Mouse (Mus musculus): ENCODE data around the gene Tmem213. TPM values are rescaled to one million over a fixed set of nuclear protein-coding genes. Genes with fewer than 3 reads are reported as not detected.

Tmem213 gene
- polyA plus RNA-seq, 1 experiment from 2014 or later: not detected

DNA sequence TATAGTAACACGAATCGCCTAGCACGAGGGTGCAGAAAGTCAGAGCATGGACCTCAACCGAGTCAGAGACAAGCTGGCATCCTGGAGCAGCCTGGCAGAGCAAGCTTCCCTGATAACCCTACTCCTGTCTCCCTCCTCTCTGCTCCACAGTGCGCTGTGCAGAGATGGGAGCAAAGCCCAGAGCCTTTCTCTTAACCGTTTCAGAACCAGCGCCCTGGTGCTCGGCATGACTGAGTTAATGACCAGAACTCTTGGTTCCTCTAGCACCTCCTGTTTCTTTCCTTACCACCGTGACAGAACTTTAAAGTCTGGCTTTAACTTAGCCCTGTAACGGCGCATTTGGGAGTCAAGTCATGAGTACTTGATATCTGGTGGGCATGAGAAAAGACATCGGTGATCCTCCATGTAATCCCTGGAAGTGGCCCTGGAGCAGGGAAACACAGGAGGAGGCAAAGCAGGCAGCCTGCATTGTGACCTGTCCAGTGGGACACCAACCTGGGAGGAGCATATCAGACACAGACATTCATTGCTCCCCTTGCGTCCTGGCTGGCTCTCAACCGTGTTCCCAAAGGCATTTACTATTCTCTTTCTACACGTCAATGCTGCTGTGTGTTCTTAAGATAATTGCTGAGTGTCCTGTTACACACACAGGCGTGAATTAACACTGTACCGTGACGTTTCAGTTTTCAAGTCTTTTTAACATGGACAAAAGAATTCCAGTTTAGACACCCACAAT is 14.6 kb downstream of the Tmem213 start:
- 75% methylated on average over 18 of the region's 18 CpGs for WGBS
- ATAC-seq (no peak), DNase-seq (ENCODE audit: low spot score) (no peak)
- H3K27ac ChIP-seq (ENCODE audit: low read depth, low read length): no peak overlapping the region
- H3K27me3 ChIP-seq (replicated peaks; ENCODE audit: control insufficient read depth, insufficient read depth, low read length): no peaks in the 10 kb centered on the region
- H3K9ac ChIP-seq (ENCODE audit: low read length): no peak overlapping the region
- H3K36me3 ChIP-seq (ENCODE audit: control insufficient read depth, insufficient read depth, low read length): peaks cover 42% of the 10 kb centered on the region
- H3K4me3 ChIP-seq (ENCODE audit: low read depth, low read length): no peak overlapping the region
- H3K4me1 ChIP-seq (ENCODE audit: control insufficient read depth, insufficient read depth, low read length): no peaks in the 10 kb centered on the region
- H3K4me2 ChIP-seq (ENCODE audit: low read length): no peak overlapping the region
- no peaks in the 10 kb centered on the region for H3K9me3 ChIP-seq (replicated peaks; ENCODE audit: control insufficient read depth, low read length)

DNA sequence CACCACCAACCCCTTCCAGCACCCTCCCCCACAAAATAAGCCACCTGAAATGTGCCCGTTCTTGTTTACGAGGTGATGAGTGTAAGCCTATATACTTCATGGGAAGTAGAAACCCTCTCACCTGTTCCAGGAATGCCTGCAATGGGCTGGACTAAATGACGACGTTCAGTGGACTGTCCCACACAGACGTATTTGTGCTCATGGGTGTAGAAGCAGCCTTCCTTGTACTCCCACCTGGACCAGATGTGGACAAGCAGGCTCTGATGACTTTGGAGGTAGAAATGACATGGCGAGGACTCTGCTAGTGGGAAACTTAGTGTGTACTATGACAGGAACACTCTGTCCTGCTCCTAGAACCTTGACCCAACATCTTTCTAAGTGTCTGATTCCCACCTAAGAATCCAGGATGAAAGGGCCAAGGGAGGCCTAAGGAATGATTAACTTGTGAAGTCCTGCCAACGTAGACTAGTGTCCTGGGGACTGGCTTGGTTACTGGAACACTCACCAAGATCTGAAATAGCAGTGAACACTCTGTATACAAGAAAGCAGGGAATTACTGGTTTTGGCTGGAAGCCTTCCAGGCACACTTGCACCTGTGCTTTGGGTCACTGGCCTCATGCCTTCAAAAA is 15.3 kb downstream of the Tmem213 start, which contains the start of gene Atp6v0a4:
Gene Atp6v0a4 (minus strand): TSS at position 380 of the 629 bp plus-strand sequence.
- Histone ChIP-seq H3K27me3 (replicated peaks; ENCODE audit: control insufficient read depth, insufficient read depth, low read length) (no peaks in the 10 kb centered on the region), H3K9me3 (replicated peaks; ENCODE audit: control insufficient read depth, low read length) (no peaks in the 10 kb centered on the region), H3K4me2 (ENCODE audit: low read length) (no peak within 1 kb of the TSS), H3K4me1 (ENCODE audit: control insufficient read depth, insufficient read depth, low read length) (no peaks in the 10 kb centered on the region), H3K4me3 (ENCODE audit: low read depth, low read length) (no peak within 1 kb of the TSS), H3K36me3 (ENCODE audit: control insufficient read depth, insufficient read depth, low read length) (peaks cover 45% of the 10 kb centered on the region), H3K9ac (ENCODE audit: low read length) (no peak within 1 kb of the TSS), H3K27ac (ENCODE audit: low read depth, low read length) (no peak within 1 kb of the TSS)
- ATAC-seq (no peak), DNase-seq (ENCODE audit: low spot score) (no peak)
- 92% methylated on average over 7 of the region's 7 CpGs for WGBS

DNA sequence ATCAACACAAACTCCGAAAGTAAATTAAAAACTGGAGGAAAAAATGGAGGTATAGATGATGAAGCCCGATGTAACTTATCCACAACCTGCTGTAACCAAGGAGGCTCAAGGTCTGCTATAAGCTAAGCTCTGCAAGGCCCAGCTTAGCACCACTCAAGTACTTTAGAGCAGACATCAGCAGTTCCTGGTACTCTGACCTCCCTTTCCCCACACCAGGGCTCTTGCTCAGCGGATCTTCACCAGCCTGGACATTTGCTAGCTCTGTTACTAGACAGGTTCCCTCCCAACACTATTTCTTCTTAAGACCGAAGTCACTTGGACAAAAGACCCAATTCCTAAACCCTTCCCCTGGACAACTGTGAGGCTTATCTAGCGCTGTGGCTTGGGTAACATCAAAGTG is 15.8 kb downstream of the Tmem213 start:
- Histone ChIP-seq H3K4me3 (ENCODE audit: low read depth, low read length) (no peak overlapping the region), H3K9ac (ENCODE audit: low read length) (no peak overlapping the region), H3K27ac (ENCODE audit: low read depth, low read length) (no peak overlapping the region), H3K4me2 (ENCODE audit: low read length) (no peak overlapping the region), H3K4me1 (ENCODE audit: control insufficient read depth, insufficient read depth, low read length) (no peaks in the 10 kb centered on the region), H3K36me3 (ENCODE audit: control insufficient read depth, insufficient read depth, low read length) (peaks cover 49% of the 10 kb centered on the region), H3K9me3 (replicated peaks; ENCODE audit: control insufficient read depth, low read length) (no peaks in the 10 kb centered on the region), H3K27me3 (replicated peaks; ENCODE audit: control insufficient read depth, insufficient read depth, low read length) (no peaks in the 10 kb centered on the region)
- 95% methylated on average over 5 of the region's 5 CpGs for WGBS
- no peak for ATAC-seq
- DNase-seq (ENCODE audit: low spot score): no peak

DNA sequence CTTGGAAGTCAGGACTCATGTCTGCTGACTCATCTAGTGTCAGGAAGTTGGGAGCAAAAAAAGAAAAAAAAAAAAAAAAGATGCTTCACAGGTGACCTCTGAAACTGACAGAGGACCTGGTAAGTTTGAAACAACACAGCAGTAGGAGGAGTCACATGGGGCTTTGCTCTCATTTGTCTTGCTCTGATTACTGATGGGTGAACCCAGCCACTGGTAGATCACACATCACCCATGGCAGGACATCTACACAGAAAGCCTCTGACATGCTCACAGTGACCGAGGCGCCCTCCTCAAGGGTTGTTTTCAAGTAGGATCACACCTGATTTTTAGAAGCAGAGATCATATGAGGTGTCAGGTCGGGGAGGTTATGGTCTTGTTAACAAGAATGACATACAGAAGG is 16.4 kb downstream of the Tmem213 start:
- DNase-seq (ENCODE audit: low spot score) (no peak), ATAC-seq (no peak)
- Histone ChIP-seq H3K9me3 (replicated peaks; ENCODE audit: control insufficient read depth, low read length) (no peaks in the 10 kb centered on the region), H3K9ac (ENCODE audit: low read length) (no peak overlapping the region), H3K27ac (ENCODE audit: low read depth, low read length) (no peak overlapping the region), H3K36me3 (ENCODE audit: control insufficient read depth, insufficient read depth, low read length) (peaks cover 54% of the 10 kb centered on the region), H3K4me2 (ENCODE audit: low read length) (no peak overlapping the region), H3K4me1 (ENCODE audit: control insufficient read depth, insufficient read depth, low read length) (no peaks in the 10 kb centered on the region), H3K27me3 (replicated peaks; ENCODE audit: control insufficient read depth, insufficient read depth, low read length) (no peaks in the 10 kb centered on the region), H3K4me3 (ENCODE audit: low read depth, low read length) (no peak overlapping the region)
- 94% methylated on average over 3 of the region's 3 CpGs for WGBS

DNA sequence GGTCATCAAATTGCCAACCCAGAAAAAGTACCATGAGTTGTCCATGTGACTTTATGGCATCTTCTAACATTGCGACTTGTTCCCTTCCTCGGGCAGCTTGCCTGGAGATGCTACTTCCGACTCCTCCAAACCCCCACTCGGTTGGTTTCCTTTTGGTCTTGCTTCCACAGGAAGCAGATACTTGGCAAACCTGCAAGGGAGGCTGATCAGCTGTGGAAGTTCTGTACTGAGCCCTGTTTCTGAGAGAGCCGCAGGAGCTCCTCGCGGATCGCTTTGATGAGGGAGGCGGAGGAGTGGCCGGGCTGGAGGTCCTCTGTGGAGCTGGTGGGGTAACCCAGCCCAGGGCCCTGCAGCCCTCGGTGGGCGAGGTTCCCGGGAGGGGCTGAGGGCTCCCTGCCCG is 19.1 kb downstream of the Tmem213 start:
- Histone ChIP-seq H3K4me1 (ENCODE audit: control insufficient read depth, insufficient read depth, low read length) (no peaks in the 10 kb centered on the region), H3K27ac (ENCODE audit: low read depth, low read length) (no peak overlapping the region), H3K27me3 (replicated peaks; ENCODE audit: control insufficient read depth, insufficient read depth, low read length) (no peaks in the 10 kb centered on the region), H3K4me2 (ENCODE audit: low read length) (no peak overlapping the region), H3K4me3 (ENCODE audit: low read depth, low read length) (no peak overlapping the region), H3K36me3 (ENCODE audit: control insufficient read depth, insufficient read depth, low read length) (peaks cover 64% of the 10 kb centered on the region), H3K9ac (ENCODE audit: low read length) (no peak overlapping the region), H3K9me3 (replicated peaks; ENCODE audit: control insufficient read depth, low read length) (no peaks in the 10 kb centered on the region)
- no peak for DNase-seq (ENCODE audit: low spot score)
- ATAC-seq: no peak
- 88% methylated on average over 14 of the region's 14 CpGs for WGBS

DNA sequence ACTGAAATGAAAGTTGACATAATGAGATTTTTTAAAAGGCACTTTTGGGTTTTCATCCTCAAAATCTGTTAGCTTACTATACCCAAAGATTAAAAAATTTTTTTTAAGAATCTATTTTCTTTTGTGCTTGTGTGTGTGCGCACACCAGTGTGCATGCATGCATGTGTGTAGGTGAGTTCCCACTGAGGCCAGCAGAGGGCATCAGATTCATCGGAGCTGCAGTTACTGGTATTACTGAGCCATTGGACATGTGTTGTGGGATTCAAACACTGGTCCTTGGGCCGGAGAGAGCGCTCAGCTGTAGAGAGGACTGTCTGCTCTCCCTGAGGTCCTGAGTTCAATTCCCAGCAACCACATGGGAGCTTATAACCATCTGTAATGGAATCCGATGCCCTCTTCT is 20.8 kb downstream of the Tmem213 start:
- H3K9me3 ChIP-seq (replicated peaks; ENCODE audit: control insufficient read depth, low read length): no peaks in the 10 kb centered on the region
- no peak overlapping the region for H3K9ac ChIP-seq (ENCODE audit: low read length)
- no peak for ATAC-seq
- H3K27ac ChIP-seq (ENCODE audit: low read depth, low read length): no peak overlapping the region
- DNase-seq (ENCODE audit: low spot score): no peak
- H3K36me3 ChIP-seq (ENCODE audit: control insufficient read depth, insufficient read depth, low read length): peaks cover 58% of the 10 kb centered on the region
- H3K4me2 ChIP-seq (ENCODE audit: low read length): no peak overlapping the region
- H3K27me3 ChIP-seq (replicated peaks; ENCODE audit: control insufficient read depth, insufficient read depth, low read length): no peaks in the 10 kb centered on the region
- H3K4me3 ChIP-seq (ENCODE audit: low read depth, low read length): no peak overlapping the region
- 99% methylated on average over 5 of the region's 5 CpGs for WGBS
- H3K4me1 ChIP-seq (ENCODE audit: control insufficient read depth, insufficient read depth, low read length): no peaks in the 10 kb centered on the region

DNA sequence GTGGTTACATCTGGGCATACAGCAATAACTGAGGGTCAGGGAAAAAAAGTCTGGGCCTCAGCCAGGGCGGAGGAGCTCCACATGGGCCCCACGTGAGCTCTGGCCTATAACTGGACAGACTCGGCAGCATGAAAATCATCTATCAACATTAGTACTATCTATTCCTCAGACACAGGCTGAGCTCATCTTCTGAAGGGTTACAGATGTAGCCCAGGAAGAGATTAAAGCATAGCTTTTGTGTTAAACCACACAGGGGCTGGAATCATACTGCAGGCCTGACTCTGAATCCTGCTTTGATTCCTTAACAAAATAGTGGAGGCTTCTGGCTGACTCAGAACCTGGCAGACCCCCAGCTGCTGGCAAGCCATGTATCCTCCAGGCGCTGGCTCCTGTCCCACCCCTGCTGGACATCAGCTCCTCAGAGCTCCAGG is 22.8 kb downstream of the Tmem213 start:
- no peak overlapping the region for H3K27ac ChIP-seq (ENCODE audit: low read depth, low read length)
- no peaks in the 10 kb centered on the region for H3K27me3 ChIP-seq (replicated peaks; ENCODE audit: control insufficient read depth, insufficient read depth, low read length)
- DNase-seq (ENCODE audit: low spot score) (no peak), ATAC-seq (no peak)
- no peak overlapping the region for H3K4me3 ChIP-seq (ENCODE audit: low read depth, low read length)
- no peak overlapping the region for H3K4me2 ChIP-seq (ENCODE audit: low read length)
- WGBS: 92% methylated on average over 4 of the region's 4 CpGs
- H3K4me1 ChIP-seq (ENCODE audit: control insufficient read depth, insufficient read depth, low read length): no peaks in the 10 kb centered on the region
- no peak overlapping the region for H3K9ac ChIP-seq (ENCODE audit: low read length)
- H3K36me3 ChIP-seq (ENCODE audit: control insufficient read depth, insufficient read depth, low read length): peaks cover 63% of the 10 kb centered on the region
- H3K9me3 ChIP-seq (replicated peaks; ENCODE audit: control insufficient read depth, low read length): no peaks in the 10 kb centered on the region

DNA sequence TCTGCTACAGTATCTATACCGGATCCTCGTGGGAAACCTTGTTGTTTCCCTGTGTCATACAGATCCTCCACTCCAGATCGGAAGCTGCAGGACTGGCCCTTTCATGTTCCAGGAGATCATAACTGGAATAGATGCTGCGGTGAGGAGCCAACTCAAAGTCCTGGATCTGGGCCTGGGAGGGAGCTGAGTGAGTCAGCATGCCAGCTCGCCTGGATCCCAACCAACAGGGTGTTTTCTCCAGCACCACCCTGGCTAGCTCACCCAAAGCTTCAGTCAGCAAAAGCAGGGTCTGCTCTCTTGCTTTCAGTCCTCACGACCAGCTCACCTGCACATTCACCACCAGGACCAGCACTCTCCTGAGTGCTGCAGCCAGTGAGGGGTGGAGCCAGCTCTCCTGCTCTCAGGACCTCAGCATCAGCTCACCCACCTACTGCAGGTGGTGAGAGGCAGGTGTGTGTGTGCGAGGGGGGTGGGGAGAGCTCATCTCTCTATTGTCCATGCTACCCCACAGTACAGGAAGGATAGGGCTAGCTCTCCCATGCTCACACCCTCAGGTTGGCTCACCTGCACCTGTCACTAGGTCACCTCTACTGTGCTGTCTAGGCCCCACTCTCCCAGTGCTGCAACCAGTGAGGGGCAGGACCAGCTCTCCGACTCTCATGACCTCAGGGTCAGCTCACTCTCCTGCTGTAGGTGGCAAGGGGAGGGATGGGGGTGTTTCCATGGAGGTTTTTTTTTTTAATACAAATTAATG is 25.9 kb downstream of the Tmem213 start:
- Histone ChIP-seq H3K4me3 (ENCODE audit: low read depth, low read length) (no peak overlapping the region), H3K27ac (ENCODE audit: low read depth, low read length) (no peak overlapping the region), H3K4me1 (ENCODE audit: control insufficient read depth, insufficient read depth, low read length) (no peaks in the 10 kb centered on the region), H3K9me3 (replicated peaks; ENCODE audit: control insufficient read depth, low read length) (no peaks in the 10 kb centered on the region), H3K9ac (ENCODE audit: low read length) (no peak overlapping the region), H3K27me3 (replicated peaks; ENCODE audit: control insufficient read depth, insufficient read depth, low read length) (no peaks in the 10 kb centered on the region), H3K36me3 (ENCODE audit: control insufficient read depth, insufficient read depth, low read length) (peaks cover 51% of the 10 kb centered on the region), H3K4me2 (ENCODE audit: low read length) (no peak overlapping the region)
- no peak for ATAC-seq
- 84% methylated on average over 8 of the region's 8 CpGs for WGBS
- peak; percentile 15 for DNase-seq (ENCODE audit: low spot score)

DNA sequence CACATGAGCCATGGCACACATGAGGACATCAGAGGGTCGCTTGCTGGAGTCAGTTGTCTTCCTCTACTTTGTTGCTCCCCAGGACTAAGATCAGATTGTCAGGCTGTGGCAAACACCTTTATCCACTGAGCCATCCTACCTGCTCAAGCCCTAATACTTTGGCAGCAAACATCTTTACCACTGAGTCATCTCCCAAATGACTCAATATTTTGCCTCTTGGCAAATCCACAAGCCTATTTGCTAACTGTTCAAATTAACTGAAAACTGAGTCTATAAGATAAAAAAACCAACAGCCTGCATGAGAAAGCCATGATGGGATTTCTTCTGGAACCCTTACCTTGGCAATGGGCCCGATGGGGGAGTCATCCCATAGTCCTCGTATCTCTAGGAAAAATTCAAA is 30.0 kb downstream of the Tmem213 start:
- H3K4me2 ChIP-seq (ENCODE audit: low read length): no peak overlapping the region
- H3K4me1 ChIP-seq (ENCODE audit: control insufficient read depth, insufficient read depth, low read length): no peaks in the 10 kb centered on the region
- H3K9me3 ChIP-seq (replicated peaks; ENCODE audit: control insufficient read depth, low read length): no peaks in the 10 kb centered on the region
- no peak for DNase-seq (ENCODE audit: low spot score)
- no peaks in the 10 kb centered on the region for H3K27me3 ChIP-seq (replicated peaks; ENCODE audit: control insufficient read depth, insufficient read depth, low read length)
- H3K9ac ChIP-seq (ENCODE audit: low read length): no peak overlapping the region
- no peak for ATAC-seq
- 89% methylated on average over 3 of the region's 3 CpGs for WGBS
- H3K36me3 ChIP-seq (ENCODE audit: control insufficient read depth, insufficient read depth, low read length): peaks cover 59% of the 10 kb centered on the region
- H3K27ac ChIP-seq (ENCODE audit: low read depth, low read length): no peak overlapping the region
- no peak overlapping the region for H3K4me3 ChIP-seq (ENCODE audit: low read depth, low read length)

All from forebrain, embryonic 14.5 days (tissue).